Mouse (Mus musculus) adrenal gland, adult (tissue): ENCODE results near the gene Olfr1467.

Experiments used
- DNase-seq, 2 experiments: peaks; one replicate each; pipeline ENCODE4 v3.0.0; 2022 to 2023; ENCODE audit warnings: low spot score in 1 of 2; ENCODE audit not compliant: inconsistent age in 2 of 2

Olfr1467 gene

DNA sequence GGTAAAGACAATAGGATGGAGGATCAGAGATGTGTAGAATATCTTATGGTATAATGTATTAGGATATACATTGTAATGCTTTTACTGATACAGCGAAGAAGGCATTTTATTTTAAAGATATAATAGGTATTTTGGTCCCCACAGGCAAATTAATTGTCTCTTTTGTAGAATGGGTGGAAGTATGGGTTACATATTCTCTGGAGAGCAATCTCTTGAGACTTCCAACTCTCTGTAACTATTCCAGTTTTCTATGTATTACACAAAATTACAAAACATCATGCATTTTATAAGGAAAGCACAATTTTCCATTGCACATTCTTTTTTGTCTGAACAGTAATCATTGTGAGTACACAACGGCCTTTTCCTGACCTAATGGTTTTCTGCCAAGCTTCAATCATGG is at the start of gene Olfr1467:
TSS of gene Olfr1467 (plus strand) at position 301 of the 400 bp plus-strand sequence.
- DNase-seq, result no peak

DNA sequence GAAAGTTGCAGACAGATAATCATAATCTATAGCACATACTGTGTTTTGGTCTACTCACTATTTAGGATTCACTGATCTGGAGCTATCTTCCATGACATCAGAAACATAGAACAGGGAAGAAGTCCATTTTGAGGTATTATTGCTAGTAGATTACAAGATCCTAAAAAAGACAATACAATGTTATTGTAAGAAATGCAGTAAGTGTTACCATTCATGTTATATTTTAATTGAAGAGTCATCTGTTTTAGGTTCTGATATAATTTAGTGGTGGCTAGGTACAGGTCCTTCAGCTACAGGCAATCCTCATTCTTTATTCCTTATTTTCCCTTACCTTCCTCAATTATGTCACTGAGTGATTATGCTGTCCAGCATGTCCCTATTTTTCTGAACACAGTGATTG is 46.6 kb upstream of the Olfr1467 start, which contains the start of gene Olfr1465:
TSS of gene Olfr1465 (minus strand) at position 101 of the 400 bp plus-strand sequence.
- DNase-seq, result no peak

DNA sequence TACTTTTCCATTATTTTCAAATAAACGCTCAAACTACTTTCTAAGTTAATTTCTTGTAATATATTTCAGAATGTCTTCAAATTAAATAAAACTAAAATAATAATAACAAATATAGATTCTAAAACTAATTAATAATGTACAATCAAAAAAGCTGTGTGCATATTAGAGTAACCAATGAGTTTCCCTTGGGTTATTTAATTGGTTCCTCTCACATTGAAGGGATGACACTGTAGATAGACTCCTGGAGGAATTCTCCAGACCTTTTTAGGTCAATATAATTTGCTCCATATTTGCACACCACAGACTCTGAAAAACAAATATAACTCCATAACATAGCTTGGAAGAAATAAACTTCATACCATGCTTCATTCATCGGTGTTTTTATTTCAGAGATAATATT is 23.5 kb upstream of the Olfr1467 start, which contains the start of gene Olfr1466:
TSS of gene Olfr1466 (plus strand) at position 301 of the 400 bp plus-strand sequence.
- no peak for DNase-seq

DNA sequence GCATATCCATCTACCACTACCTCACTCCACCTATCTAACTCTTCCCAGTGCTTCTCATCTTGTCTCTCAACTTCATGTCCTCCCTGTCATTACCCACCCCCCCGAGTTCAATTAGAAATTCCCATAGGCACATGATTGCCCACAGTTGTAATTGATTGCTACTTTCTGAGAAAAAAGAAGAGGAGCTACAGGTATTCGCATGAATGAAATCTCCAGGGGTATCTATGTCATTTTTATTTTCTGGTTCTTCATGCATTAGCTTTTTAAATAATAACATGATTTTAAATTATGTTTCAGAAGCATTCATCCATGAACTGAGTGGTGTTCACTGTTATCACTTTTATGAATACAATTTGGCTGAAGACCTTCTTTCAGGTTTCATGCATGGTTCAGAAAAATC is 45.5 kb downstream of the Olfr1467 start, which contains the start of gene Olfr1469:
TSS of gene Olfr1469 (plus strand) at position 301 of the 400 bp plus-strand sequence.
- no peak for DNase-seq
